Mouse (Mus musculus): ENCODE data around the gene Pla1a.
A peak's percentile ranks its signal among the peaks of the same experiment; 100 is the strongest.

Gene Pla1a

GRCm38 (mm10) chr16:38431446-38432185 is 1.3 kb downstream of the Pla1a start:
- no peak for DNase-seq

GRCm38 (mm10) chr16:38425799-38426198 is 7.1 kb downstream of the Pla1a start:
- DNase-seq = no peak

DNA sequence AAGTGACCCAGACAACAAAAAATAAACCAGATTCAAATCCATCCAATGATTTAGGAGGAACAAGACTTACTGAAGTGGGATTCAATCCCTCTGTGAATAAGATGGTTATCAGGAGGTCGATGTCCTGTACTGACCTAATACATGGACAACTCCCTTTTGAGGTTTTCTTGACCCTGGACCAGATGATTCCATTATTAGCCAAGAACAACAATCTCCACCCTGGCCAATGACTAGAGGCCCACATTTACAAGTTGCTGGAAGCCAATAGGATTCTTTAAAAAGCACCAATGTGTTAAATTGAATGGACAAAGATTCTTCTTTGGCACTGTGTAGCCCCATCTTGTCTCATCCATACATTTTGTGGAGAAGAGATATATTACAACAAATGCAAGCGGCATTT is 7.6 kb downstream of the Pla1a start:
- DNase-seq = no peak

- no peak for DNase-seq
These were observed 18.0 kb downstream of the Pla1a start for GRCm38 (mm10) chr16:38414953-38415352.

DNA sequence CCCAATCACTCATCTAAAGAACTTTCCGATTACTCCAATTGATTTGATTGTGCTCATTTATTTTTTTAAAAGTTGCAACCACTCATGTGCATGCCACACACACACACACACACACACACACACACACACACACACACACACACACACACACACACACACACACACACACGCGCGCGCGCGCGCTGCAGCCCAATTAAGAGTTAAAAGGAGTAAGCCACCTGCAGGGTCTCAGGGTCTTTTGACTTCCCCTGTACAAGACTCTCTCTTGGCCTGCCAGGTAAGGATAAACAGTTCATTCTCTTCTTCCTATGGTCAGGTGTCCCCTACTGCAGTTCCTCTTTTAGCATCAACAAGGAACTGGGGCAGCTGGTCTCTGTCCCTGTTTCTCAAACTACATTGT is 24.5 kb downstream of the Pla1a start:
- DNase-seq = no peak

DNA sequence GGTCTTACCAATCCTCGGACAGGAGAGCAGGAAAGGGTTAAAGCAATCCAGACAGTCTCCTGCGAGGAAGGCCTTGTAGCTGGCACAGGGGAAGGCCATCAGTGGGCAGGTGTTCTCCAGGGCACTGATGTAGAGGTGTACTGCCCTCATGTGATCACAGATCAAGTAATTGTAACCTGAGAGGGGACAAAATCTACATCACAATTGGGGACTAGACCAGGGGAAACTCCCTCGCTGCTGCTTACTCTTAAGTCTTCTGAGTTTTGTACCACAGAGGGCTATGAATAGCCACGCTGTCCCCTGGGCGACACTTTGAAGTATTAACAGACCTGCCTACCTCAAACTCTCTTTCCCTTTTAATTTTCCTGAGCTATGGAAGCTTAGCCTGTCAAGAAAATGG is 25.4 kb downstream of the Pla1a start:
- no peak for DNase-seq

- no peak for DNase-seq
These were observed 26.2 kb downstream of the Pla1a start for GRCm38 (mm10) chr16:38406708-38407107.

DNA sequence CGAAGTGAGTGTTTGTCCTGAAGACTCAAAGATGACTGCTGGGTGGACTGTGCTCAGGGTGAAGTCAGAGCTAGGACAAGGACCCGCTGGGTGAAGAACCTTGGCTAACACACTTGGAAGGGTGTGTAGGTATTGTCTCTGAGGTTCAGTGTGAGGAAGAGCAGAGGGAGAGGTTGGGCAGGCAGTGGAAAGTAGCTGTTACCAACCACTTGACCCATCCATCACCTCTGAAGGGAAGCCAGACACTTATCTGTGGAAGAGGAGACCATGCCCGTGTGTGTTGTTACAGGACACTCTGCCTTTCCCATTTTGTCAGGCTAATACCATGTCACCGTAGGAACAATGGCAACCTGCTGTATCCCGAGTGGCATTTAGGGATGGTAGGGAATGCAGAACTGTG is 26.7 kb downstream of the Pla1a start:
- DNase-seq = no peak

GRCm38 (mm10) chr16:38403639-38404038 is 29.3 kb downstream of the Pla1a start:
- no peak for DNase-seq

- DNase-seq = no peak
These were observed 31.5 kb downstream of the Pla1a start for GRCm38 (mm10) chr16:38401468-38401867.

DNA sequence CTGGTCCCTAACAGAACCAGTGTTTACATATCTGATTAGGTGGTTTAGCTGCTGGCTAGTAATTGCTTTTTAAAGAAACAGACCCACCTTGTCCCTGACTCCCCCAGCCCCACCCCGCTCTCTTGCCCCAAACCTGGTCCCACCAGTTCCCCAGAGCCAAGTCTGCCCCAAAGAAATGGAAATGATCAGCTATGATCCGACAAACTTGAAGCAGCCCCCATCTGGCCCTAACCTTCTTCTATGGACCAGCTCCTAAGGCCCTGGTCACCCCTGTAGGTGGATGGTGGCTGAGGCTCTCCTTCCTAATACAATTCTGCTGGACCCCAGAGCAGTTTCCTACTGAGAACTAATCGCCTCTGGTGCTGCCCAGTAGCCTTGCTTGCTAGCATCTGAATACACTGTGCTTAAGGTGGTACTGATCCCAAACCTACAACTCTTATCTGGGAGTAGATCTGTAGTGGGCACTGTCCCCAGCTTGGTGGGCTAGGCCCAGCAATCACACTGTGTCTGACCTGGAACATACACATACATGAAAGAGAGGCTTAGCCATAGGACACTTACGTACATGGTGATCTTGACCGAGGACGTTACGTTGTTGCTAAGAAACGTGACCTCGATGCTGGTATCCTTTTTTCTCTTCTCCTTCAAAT is 32.5 kb downstream of the Pla1a start:
- DNase-seq = no peak

DNA sequence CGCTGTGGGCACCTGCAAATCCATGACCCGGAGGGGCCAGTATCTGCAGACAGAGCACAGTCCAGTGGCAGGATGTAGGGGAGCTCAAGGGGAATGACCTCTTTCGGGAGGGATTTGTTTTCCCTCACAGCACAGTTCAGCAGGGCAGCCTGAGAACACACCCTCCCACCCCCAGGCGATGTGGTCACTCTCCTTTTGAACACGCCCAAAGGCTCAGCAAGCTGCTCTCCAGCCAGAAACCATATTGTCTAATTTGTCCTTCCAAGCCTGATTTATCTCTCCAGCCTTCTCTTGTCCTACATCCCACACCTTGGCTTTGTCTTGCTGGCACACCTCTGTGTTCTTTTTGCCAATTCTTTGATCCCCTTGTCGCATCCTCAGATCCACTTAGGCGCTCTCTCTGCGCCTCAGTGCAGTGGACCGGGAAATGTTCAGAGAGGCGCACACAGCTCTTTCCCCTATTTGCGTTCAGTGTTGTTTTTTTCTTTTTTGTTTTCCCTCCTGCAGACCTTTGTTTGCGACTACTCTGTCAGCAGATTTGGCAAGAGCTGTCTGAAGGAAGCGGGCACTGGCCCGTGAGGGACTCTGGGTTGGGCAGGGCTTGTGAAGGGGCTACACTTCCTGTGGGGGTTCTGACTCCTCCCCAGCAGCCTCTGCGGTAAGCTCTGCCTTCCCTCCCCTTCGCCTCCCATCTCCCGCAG is 33.3 kb downstream of the Pla1a start:
- peak; percentile 81 for DNase-seq

GRCm38 (mm10) chr16:38399076-38399475 is 33.9 kb downstream of the Pla1a start:
- peak; percentile 25 for DNase-seq

GRCm38 (mm10) chr16:38398266-38398665 is 34.7 kb downstream of the Pla1a start:
- no peak for DNase-seq

DNA sequence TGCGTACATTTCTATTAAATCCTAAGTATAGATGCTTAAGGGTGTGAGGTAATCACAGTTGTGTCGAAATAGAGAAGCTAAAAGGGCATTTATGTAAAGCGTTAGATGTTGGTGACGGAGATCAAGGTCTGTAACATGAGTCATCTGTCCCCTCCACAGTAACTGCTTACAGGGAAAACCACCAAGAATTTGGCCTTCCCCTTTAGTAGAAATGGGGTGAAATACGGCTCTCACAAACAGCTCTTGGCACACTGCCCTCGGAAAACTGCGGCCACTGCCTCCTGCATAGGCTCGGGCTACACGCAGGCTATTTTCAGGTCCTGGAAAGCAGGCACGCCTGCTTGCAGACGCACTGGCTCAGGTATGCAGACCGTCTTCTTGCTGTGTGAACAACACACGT is 36.8 kb downstream of the Pla1a start:
- peak; percentile 79 for DNase-seq

GRCm38 (mm10) chr16:38395060-38395730 is 37.8 kb downstream of the Pla1a start:
- no peak for DNase-seq

DNA sequence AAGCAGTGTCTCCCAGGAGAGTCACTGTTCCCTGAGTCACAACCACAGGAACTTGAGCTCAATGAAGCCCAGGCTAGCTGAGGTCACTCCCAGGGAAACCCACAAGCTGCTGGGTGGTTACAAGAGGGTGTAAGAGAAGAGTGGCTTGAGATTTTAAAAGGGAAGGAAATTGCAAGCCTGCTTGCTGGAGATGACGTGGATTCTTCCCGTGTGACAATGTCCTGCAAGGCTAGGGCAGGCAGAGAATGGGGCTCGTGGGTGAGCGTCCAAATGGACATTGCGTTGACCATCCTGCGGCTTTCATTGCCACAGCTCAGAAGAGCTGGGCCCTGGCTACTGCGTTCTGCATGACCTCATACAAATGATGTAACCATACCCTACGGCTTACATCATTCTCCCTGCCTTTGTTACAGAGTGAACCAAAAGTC is 38.7 kb downstream of the Pla1a start:
- DNase-seq = no peak

GRCm38 (mm10) chr16:38392126-38392894 is 40.6 kb downstream of the Pla1a start:
- peak; percentile 64 for DNase-seq

- no peak for DNase-seq
These were observed 42.6 kb downstream of the Pla1a start for GRCm38 (mm10) chr16:38390322-38390721.

GRCm38 (mm10) chr16:38389284-38389893 is 43.6 kb downstream of the Pla1a start:
- DNase-seq = no peak

GRCm38 (mm10) chr16:38388757-38389156 is 44.2 kb downstream of the Pla1a start:
- no peak for DNase-seq

GRCm38 (mm10) chr16:38387389-38387788 is 45.6 kb downstream of the Pla1a start:
- DNase-seq = no peak
